Mouse (Mus musculus) brain, embryonic 14.5 days (tissue): ENCODE data around the gene Tmpo.

Experiments
- CTCF ChIP-seq: fragments of 200-500 bp; IDR thresholded peaks from 2 replicates; pipeline ENCODE4 v1.5.1; 2012; ENCODE audit warnings: inconsistent platforms, mild to moderate bottlenecking, moderate library complexity, borderline replicate concordance; ENCODE audit not compliant: insufficient read depth, insufficient read length; ENCODE audit errors: extremely low read depth
- POLR2A ChIP-seq: fragments of 200-500 bp; IDR thresholded peaks from 2 replicates; pipeline ENCODE4 v1.6.1; 2012; ENCODE audit warnings: mild to moderate bottlenecking, inconsistent platforms, borderline replicate concordance; ENCODE audit not compliant: poor library complexity, insufficient read depth, insufficient read length, severe bottlenecking; ENCODE audit errors: extremely low read depth

DNA sequence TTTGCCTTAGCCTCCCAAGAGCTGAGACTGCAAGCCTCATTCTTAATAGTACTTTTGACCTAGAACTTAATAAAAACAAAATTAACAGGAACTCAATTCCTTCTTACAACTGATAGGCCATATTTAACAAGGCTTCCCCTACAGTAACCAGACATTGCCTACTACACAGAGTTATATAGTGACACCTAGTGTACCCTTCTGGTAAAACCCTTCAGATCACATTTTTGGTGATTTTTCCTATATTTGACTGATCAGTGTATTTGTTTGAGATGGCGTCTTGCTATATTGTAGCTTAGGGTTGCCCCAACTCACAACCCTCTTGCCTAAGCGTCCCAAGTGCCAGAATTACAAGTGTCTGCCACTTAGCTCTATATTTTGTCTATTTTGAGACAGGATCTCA, 39.6 kb downstream of the Tmpo start:
- TF ChIP-seq POLR2A: no peak
- TF ChIP-seq CTCF: 0 out of 2 replicates have a peak, but pooled peaks have one; percentile 8
